Mouse (Mus musculus): ENCODE data around the gene Xpo6.
A peak's percentile ranks its signal among the peaks of the same experiment; 100 is the strongest.

The Xpo6 gene

DNA sequence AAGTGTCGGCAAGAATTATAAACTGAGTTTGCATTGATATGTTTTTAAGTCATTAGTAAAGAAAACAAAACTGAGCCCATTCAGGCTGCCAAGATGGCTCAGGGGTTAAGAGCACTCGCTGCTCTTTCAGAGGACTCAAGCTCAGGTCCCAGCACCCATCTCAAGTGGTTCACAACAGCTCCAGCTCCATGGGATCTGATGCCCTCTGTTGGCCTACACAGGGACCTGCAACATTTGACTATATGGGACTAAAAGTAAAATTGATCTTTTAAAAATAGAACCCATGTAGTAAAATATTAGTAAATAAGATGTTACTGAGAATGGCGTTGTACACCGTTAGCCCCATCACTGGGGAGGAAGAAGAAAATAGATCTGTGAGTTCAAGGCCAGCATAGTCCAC lies 130.0 kb downstream of the Xpo6 start:
- DNase-seq: no peak

DNA sequence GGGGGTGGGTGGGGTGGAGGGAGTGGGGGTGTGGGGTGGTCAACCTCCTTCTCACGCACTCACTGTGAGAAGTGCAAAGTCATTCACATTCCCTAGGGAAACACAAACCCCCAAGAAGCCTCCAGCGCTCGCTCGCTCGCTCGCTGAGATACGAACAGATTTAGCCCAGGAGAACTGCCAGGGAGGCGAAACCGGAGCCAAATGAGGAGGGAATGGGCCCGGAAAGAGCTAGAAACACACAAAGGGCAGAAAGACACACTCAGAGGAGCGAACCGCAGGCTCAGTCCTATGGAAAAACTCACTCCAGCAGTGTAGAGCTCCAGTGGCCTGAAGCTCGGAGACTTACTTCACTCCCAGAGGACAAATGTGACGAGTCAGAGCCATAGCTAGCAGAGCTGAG lies 133.5 kb downstream of the Xpo6 start:
- DNase-seq: peak; percentile 61

DNA sequence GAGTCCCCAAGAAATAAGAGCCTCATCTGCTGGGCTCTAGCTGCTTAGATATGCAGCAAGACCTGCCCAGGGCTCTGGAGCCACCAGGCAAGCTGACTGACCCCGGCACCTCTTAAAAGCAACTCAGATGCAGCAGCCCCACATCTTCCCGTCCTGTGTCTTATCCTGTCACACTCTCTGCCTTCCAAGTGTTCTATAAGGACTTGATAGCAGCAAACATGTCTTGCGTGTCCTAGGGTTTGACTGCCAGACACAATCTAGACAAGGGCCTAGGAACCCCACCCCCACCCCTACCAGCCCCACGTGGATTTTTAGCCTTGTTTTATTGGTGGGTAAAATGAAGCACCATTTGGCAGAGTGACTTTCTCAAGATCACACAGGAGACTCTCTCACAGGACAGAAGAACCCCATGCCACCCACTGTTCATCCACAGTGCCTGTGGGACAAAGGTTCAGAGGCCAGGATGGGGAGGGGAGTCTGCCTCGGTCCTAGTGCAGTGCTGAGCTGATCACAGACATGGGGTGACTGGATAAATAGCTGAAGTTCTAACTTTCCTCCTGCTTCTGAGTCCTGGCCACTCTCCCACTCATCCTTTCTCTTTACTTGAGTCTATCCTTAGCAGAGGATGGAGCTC lies 134.9 kb downstream of the Xpo6 start:
- DNase-seq: no peak

DNA sequence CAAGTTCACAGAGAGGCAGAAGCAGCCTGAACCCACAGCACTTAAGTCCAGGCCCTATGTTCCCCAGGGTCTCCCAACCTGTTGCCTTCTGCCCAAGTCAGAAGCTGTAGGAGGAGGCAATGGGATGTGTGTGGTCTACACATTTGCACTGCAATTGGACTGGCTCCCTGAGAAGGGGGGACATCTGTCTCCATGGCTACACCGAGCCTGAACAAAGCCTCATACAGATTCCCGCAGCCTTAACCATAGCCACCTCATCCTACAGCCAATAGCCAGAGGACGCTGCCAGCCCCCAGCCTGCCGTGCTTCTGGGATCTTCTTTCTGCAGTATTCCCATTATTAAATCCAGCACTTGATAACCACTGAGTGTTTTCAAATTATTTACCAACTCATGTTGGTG lies 138.1 kb downstream of the Xpo6 start:
- no peak for DNase-seq

DNA sequence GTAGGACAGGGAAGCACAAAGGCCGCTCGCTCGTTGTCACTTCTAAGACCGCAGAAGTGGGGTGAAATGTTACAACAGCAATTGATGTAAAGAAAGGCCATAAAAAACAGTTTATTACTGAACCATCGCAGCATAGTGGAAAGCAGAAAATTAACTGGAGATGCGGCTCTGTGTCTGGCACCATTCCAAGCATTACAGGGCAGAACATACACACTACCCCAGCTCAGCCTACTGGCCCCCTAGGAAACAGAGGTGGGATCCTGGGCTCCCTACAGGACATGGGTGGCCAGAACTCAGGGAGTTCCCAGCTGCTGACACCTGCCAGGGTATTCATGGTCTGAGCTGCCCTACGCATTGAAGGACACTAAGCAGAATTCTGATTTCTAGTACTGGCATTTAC lies 141.4 kb downstream of the Xpo6 start:
- no peak for DNase-seq

DNA sequence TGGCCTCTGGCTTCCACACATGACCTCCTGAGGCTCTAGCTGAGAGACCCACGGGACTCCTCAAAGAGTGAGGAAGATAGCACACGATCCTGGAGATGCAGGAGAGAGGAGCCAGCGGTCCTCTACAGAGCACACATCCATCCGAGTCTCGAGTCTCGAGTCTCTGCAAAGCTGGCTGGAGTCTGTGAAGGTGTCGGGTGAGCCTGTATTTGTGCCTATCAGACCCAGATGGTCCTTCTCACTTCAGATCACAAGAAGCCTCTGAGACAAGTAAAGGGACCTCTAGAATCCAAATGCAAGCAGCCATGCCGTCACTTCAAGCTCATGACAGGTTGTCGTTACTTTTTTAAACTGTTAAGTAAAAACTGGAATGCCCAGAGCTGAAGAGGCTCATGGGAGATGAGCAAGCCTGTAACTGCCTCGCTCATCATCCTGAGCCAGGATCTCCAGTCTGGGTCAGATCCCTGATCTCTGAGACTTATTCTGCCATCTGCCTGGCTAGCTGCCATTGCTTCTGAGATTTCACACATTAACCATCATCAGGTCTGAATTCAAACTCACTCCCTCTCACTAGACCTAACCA lies 142.9 kb downstream of the Xpo6 start:
- no peak for DNase-seq

DNA sequence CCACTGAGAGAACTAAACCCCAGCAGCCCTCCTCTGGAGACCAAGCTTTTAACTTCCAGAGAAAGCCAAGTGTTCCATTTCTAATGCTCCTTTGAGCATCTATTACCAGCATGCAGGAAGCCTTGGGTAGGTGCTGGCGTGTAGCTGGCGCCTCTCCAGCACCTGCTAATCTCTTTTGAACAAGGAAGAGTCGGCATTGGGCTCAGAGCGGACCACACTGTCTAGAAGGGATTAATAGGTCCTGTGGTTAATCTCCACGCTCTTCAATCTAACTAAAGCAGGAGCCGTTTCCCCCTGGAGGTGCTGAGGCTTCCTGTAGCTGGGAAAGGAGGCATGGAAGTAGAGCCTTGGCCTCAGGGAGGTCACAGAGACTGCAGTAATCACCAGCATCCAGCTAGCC lies 145.7 kb downstream of the Xpo6 start:
- DNase-seq: no peak

DNA sequence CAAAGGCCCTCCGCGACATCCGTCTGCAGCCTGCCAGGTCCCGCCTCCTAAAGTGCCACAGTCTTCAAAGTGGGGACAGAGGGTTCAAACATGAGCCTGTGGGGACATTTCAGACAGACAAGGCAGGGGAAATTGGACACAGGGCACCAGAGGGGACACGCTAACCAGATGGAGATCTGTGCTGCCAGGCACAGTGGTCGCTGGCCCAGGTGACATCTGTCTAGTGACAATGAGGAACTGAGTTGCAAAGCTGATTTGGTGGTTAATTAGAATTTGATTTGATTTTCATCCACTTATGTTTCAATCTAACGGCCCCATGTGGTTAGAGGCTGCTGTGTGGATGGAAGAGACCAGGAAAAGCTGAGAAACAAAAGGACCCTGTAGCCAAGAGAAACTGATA lies 146.7 kb downstream of the Xpo6 start:
- DNase-seq: no peak

DNA sequence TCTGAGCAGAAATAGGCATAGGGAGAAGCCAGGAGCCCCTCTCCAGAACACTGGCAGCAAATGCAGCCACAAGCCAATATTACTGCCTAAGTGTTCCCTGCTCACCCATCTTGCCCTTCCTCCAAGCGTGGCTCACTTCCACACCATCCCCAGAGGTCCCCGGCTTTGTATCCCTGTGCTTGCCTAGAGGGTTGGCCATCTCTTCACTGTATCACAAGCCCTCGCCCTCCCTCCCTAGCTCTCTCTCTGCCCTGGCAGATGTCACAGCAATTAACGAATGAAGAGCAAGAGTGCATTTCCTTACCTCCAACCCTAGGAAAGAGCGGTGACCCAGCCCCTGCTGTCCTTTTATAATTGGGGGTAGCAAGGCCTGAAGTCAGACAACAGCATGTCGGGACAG lies 148.4 kb downstream of the Xpo6 start:
- no peak for DNase-seq
